Mouse (Mus musculus) adipocyte (in vitro differentiated cells): Measurements from ENCODE around the gene Slc30a3.
"Not testable (repeated sequence)": the region's sequence is repeated elsewhere in the genome, so short reads cannot be mapped to it uniquely, and the experiment has no call there.

Experiments used
- DNase-seq: peaks from one replicate; pipeline ENCODE4 v3.0.0-alpha.2; 2016; ENCODE audit warnings: low spot score

Slc30a3 gene

DNA sequence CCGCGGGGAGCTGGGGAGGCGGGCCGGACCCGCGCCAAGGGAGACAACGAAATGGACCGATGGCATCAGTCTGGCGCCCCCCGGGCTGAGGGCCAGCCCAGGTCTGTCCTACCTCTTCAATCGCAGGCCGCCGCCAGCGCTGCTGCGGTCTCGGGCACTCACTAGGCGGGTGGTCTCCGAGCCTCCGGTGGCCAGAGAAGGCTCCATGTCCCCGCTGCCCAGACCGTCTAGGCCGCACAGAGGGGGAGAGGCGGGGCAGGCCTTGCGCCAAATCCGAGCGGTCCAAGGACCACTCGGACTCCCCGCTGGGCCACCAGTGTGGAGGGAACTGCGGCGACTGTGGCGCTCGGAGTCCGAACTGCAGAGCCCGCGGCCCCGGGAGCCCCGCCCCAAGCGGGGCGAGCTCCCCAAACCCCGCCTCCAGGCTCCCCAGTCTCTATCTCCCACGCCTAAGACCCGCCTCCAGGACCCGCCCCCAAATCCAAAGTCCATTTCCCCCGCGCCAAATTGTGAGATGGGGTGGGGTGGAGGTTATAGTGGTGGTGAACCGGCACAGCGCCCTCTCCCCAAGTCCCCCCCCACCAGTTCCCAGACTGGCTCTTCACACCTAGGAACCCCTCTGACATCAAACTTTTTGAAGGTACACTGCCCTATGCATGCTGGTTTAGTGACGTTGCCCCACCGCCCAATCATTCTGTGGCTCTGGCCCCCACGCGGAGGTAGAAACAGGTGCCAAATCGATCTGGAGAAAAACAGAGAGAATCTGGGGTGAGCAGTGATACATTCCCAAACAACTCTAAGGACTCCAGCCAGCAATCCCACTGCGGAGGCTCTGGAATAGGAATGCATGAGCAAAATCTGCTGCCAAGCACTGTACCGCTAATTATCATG, 14.6 kb downstream of the Slc30a3 start:
- no peak for DNase-seq

DNA sequence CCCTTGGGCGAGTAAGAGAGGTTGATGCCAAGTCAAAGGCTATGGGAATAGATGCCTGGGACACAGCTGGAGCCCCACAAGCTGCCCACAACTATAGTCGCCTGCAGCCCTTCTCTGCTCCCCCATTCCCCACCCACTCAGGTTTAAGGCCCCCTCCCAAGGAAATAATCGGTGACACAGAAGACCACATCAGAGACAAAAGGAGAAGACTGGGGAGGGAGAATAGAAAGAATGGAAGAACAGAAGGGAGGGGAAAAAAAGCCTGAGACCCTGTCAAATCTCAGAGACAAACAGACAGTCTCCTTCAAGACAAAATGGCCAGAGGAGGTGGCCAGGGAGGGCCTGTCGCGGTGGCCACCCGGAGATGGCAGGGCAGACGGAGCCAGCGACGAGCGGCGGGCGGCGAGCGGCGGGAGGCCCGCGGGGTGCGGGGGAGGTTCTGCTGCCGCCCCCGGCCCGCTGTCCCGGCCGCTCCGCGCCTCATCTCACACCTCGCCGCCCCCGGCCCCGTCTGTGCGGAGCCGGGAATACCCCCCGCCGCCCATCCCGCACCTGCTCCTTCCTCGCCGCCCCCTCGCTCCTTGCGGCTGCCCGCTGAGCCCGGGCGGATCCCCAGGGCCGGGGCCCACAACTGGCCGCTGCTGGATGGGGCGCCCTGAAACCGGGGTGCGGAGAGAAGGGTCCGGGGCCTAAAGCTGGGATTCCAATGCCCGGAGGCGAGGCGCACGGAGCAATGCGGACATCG, 15.6 kb downstream of the Slc30a3 start:
- DNase-seq = no peak

DNA sequence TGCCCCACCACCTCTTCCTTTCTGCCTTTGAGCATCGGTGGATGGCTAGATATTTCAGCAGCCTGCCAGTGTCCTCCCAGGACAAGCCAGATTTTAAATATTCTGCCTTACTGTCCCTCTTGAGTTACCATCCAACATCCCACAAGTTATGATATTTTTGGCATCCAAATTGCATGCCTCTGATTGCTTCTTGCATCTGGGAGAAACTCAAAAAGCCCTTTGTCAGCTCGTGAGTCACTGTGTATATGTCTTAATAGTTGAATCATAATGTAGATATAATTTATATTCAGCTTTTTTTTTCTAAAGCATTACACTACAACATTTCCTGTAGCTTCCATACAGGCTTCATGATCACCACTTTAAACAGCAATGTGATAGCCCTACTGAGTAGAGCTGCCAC, 20.9 kb downstream of the Slc30a3 start:
- no peak for DNase-seq

DNA sequence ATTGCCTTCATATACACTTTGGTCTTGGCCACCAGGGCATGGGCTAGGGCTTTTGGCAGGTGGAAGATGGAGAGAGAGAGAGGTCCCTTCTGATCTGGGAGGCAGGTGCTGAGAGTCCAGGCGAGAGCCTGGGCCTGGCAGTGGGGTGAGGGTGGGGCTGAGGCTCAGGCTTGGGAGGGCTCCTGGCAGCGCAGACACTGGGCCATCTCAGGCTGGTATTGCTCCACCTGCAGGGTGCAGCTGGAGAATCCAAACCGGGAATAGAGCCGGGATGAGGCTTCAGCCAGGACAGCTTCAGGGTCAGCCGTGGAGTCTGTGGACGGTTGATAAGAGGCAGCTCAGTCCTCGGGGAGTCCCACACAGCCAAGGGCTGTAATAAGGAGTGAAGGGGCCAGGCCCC, 21.4 kb downstream of the Slc30a3 start:
- no peak for DNase-seq

DNA sequence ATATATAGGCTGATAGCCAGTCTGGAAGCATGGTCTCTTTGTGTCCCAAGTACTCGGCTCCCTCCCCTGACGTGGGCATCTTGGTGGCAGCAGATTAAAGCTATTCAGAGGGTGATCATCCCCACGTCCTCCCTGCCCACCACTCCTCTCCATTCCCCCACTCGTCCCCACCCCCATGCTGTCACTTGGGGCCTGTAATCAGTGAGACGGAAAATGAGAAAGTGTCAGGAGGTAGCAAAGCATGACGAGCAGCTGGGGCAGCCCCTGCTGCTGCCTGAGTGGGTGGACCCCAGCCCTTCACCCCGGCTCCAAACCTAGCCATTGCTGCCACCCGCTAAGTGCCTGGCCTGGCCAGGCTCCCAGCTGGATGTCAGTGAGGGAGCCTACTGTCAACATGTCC, 24.1 kb downstream of the Slc30a3 start:
- DNase-seq = no peak

DNA sequence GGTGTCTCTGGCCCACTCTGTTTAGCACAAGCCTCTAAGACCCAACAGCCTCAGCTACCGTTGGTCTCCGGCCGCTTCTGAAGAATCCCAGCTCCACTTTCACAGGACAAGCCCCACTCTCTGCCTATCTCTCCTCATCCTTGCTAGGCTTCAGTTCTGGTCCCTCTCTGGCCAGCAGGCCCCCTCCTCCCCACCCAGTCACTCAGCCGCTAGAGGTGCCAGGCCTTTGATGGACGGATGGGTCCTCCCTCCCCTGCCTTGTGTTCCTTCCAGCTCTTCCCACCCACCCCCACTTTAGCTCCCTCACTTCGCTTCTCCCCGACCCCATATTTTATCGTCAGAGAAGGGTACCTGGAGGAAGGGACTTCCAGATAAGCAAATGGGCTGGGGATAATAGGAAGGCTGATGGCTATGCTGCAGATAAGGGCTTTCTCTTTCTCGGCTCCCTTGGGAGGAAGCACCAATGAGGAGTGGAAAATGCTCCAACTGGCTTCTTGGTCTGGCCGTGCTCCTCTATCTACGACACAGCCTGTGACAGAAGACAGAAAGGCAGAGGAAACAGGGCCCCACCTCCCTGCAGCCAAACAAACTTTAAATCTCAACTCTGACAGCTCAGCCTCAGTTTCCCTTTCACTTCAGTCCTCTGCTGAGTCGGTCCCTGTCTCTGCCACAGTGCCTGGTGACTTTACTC, 25.0 kb downstream of the Slc30a3 start:
- no peak for DNase-seq

DNA sequence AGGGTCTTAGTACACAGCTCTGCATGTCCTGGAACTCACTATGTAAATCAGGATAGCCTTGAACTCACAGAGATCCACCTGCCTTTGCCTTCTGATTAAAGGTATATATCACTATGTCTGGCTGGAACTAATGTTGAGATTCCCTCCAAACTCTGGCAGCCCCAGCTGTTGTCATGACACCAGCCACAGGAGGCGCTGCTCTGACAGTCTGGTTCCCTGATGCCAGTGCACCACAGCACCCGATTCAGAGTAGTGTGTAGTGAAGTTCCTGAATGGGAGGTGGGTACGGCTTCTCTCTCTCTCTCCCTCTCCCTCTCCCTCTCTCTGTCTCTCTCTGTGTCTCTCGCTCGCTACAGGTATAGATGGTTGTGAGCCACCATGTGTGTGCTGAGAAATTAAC, 25.7 kb downstream of the Slc30a3 start:
- DNase-seq = peak; percentile 47

DNA sequence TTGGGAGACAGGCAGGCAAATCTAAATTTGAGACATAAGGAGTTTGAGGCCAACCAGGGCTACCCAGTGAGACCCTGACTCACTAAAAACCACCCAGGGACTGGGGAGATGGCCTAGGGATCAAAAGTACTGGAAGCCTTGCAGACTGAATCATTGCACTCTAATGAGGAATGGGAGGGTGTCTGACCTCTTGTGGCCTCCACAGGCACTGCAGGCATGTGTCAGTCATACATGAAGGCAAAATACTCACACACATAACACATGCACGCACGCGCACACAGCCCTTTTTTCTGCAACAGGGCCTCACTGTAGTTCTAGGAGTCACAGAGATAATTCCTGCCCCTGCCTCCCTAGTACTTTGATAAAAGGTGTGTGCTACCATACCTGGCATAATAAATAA, 26.7 kb downstream of the Slc30a3 start:
- peak; percentile 51 for DNase-seq

DNA sequence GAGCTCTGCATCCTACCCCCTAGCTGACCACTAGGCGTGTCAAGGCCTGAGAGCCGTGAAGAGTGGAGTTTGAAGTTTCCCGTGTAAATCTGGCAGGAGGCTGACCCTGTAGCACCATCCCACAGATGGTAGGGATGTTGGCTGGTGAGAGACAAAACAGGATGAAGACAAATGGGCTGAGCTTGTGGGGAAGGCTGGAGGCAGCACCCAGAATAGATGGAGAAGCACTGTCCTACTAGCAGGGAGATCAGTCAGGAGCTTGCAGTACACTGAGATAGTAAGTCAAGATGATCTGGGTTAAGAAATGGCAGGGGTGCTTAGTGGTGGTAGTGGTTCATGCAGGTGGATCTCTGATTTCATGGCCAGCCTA, 27.3 kb downstream of the Slc30a3 start:
- DNase-seq = no peak

DNA sequence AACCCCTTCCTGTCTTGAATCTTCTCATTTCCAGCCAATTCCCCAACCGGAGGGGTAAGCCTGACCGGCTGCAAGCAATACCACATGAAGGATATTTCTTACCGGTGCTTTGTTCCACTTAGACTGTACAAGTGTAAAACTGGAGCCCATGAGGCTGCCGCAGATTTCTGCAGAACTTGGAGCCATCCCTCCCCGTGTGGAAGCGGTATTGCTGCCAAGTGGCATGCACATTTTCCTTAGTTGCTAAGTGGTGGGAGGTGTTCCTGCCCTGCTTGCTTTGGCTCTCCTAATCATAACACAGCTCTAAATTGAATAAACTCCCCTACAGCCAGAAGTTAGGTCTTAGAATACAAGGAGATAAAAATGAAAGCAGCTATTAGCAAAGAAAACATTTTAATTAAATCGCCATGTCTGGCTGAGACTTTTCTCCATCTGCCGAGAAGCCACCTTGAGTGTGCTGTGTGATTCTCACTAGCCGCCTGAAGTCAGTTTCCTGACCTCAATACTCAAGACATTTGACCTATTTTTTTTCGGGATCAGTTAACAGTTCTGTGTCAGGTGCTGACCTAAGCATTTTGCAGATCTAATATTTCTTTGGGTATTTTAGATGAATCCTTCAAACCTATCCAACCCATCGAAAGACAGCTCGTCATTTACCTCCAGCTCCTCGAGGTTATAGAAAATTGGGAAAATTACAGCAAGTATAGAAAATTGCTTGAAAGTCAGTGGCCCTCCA, 27.8 kb downstream of the Slc30a3 start:
- no peak for DNase-seq

DNA sequence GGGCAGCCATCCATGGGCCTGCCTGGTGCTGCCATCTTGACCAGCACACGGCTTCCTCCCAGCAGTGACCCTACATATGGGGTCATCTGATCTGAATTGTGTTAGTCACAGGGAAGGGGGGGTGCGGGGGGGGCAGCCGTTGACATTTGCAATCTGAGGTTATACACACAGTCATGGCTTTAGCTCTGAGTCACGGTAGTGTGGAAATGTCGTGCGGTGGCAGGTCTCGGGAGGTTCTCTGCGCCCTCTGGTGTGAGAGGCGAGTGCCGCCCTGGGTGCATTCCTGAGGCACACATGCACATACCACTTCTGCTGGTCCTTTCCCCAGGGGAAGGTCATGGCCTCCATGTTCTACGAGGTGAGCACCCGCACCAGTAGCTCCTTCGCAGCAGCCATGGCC, 31.7 kb downstream of the Slc30a3 start:
- no peak for DNase-seq

DNA sequence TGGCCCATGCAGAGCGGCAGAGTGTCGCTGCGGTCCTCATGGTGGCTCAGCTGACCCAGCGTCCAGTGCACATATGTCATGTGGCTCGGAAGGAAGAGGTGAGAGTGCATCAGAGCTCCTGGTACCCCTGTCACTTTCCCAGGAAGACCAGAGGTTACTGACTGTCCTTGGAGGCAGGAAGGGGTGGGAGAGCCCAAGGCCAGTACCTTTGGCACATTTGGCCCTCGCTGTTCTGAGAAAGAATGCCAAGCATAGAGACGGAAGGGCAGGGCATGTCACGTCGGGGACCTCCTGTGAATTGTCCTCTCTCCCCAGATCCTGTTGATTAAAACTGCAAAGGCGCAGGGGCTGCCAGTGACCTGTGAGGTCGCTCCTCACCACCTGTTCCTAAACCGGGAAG, 34.9 kb downstream of the Slc30a3 start:
- no peak for DNase-seq

DNA sequence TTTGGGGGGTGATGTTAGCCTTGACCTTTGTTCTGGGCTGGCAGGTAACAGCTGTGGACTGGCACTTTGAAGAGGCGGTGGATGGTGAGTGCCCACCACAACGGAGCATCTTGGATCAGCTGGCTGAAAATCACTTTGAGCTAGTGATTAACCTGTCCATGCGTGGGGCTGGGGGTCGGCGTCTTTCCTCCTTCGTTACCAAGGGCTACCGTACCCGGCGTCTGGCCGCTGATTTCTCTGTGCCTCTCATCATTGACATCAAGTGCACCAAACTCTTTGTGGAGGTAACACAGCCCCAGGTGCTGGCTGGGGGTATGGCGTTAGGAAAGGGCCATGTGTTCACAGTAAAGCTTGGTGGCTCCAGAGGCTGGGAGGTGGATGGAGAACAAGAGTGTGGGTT, 36.2 kb downstream of the Slc30a3 start:
- DNase-seq = no peak

DNA sequence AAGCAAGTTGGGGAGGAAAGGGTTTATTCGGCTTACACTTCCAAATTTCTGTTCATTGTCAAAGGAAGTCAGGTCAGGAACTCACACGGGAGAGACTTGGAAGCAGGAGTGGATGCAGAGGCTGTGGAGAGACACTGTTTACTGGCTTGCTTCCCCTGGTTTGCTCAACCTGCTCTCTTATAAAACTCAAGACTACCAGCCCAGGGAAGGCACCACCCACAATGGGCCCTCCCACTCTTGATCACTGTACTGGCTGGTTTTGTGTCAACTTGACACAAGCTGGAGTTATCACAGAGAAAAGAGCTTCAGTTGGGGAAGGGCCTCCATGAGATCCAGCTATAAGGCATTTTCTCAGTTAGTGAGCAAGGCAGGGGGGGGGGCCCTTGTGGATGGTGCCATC, 37.0 kb downstream of the Slc30a3 start:
- DNase-seq = peak; percentile 53

DNA sequence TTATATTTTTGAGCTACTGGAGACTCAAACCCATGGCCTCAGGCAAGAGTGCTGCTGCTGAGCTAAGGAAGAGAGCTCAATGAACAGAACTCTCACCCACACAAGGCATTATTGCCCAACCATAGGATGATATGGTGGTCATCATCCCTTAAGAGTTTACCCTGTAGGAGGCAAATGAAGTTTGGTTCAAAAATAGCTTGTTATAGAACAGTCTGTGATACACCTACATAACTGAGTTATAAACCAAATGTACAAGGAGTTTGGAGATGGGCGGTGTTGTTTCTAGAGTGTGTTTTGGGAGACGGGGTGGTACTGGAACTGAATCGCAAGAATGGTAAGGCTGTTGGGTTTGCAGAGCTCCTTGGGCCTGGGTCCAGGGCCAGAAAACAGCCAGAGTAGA, 38.2 kb downstream of the Slc30a3 start:
- no peak for DNase-seq

DNA sequence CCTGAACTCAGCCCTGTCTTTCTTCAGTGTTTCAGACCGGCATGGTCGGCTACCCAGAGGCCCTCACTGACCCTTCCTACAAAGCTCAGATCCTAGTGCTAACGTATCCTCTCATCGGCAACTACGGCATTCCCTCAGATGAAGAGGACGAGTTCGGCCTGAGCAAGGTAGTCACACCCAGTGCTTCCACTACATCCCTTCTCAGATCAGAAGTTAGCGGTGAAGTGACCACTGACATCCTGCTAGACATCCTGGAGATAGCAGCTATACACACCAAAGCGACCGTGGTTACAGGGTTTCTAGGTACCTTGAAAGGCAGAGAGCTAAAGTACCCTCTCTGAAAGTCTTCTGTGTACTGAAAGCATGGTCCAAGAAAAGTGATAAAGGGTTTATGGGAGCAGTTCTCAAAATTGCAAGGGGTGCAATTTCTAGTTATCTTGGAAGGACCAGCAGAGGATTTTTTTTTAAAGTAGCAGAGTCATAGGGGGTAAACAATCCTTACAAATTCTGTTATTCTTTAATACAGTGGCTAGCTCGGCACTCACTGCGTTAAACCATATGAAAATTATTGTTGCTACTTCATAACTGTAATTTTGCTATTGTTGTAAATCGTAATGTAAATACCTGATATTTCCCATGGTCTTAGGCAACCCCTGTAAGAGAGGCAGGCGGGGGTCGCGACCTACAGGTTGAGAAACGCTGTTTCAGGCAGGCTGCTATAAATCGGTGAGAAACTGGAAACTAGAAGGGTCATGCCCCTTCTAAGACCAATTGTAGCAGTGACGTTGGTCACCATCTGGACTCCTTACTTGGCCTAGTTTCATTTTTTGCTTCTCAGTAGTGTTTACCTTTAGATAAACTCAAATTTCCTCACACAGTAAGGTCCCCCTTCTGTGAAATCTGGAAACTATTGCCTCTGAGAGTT, 52.6 kb downstream of the Slc30a3 start:
- DNase-seq = no peak

DNA sequence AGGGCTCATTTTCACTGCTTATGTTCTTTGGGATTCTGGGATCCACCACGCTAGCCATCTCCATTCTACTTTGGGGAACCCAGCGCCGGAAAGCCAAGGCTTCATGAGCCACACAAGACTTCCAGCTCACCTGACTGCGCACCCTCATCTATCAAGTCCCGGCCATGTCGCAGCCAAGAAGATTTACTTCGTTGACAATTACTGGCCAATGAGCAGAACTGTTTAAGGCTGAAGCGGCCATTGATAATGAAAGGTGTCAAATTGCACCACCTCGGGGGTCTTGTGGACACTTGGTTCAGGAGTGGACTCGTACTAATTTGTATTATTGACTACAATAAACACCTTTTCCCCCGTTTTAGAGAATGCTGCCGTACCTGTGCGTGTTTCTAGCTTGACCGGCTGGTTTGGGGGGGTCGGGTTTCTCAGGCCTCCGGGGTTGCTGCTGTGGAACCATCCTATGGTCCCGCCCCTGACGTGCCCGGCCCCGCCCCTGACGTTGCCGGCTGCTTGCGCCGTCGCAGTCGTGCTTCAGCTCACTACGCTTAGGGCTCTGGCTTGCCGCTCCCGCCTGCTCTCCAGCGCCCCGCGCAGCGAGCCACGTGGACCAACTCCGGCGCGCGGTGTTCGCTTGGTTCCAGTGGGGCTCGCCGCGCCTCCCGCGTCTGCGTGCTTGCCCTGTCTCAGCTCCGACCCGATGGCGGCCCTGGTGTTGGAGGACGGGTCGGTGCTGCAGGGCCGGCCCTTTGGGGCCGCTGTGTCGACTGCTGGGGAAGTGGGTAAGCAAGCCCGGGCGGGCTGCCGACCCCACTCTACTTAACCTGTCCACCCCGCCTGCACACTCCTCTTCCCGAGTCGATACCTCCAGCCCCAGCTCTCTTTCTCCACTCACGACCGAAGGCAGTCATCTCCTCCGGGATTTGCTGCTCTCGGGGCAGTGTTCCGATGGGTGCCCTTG, 53.5 kb downstream of the Slc30a3 start, which contains the start of gene Cad:
TSS of gene Cad (plus strand) at position 520 of the 955 bp plus-strand sequence.
- peak; percentile 89 for DNase-seq

DNA sequence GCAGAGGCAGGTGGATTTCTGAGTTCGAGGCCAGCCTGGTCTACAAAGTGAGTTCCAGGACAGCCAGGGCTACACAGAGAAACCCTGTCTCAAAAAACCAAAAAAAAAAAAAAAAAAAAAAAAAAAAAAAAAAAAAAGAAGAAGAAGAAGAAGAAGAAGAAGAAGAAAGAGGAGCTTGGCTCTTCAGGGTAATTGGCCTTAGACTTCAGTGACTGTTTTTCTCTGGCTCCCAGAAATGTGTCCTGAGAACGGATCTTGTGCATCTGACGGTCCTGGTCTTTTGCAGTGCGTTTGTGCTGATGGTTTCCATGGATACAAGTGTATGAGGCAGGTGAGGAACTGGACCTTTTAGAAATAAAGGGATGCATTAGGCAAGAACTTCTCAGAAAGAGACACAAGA, 54.3 kb downstream of the Slc30a3 start:
- not testable (repeated sequence) for DNase-seq

DNA sequence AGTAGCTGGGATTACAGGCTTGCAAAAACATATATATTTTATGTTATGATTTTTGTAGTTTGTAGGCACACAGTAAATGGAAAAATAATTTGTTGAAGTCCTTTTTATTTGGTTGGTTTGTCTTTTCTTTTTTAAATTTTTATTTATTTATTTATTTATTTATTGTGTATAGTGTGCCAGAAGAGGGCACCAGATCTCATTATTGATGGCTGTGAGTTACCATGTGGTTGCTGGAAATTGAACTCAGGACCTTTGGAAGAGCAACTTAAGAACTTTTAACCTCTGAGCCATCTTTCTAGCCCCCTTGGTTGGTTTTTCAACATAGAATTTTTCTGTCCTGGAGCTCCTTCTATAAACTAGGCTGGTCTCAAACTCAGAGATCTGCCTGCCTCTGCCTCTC, 57.6 kb downstream of the Slc30a3 start:
- no peak for DNase-seq
